Mouse (Mus musculus) left cerebral cortex, postnatal 4 days (tissue): ENCODE results near the gene Slc35e1. TPM values are rescaled to one million over a fixed set of nuclear protein-coding genes. Genes with fewer than 3 reads are reported as not detected.

ENCODE experiments used
- microRNA-seq: library from miRNA; unstranded; fragments of <30 nt; microRNA quantifications from one replicate; pipeline ENCODE4 v1.2.0, GENCODE M21; 2022
- total RNA-seq, 2 experiments: library from RNA; stranded (reverse); gene quantifications; 2 replicates each; pipeline ENCODE4 v1.2.3; 2021

Slc35e1 gene
- total RNA-seq, 2 experiments from 2014 or later = 35.2 to 39.2 TPM

Small RNA genes within 50 kb of the gene (microRNA-seq; reads per million reads assigned to microRNA genes)
- gene Gm28019 (not detected), gene Mir7068 (6.0 reads per million, percentile 15 among the genes with 10 or more reads in this experiment)

Other genes starting within 250 kb of the Slc35e1 start
- gene Gm10282, start 187.4 kb downstream of the Slc35e1 start, total RNA-seq = 10 to 100 TPM; 18.5 to 19.4 TPM
- 10 to 100 TPM; 13.1 to 15.1 TPM for gene Klf2, start 173.6 kb downstream of the Slc35e1 start, total RNA-seq
- gene Eps15l1, start 71.2 kb downstream of the Slc35e1 start, total RNA-seq = 10 to 100 TPM; 83.1 to 87.6 TPM
- 1 to 10 TPM in 1 of 2 experiments, under 1 TPM in 1; 0.74 to 1.1 TPM for gene Calr3, start 48.7 kb downstream of the Slc35e1 start, total RNA-seq
- gene 1700030K09Rik, start 48.7 kb downstream of the Slc35e1 start, total RNA-seq = 10 to 100 TPM; 14.1 to 15.5 TPM
- gene Cherp, start 17.4 kb downstream of the Slc35e1 start, total RNA-seq = 10 to 100 TPM; 75.6 to 85.4 TPM
- gene Med26, start 55.7 kb upstream of the Slc35e1 start, total RNA-seq = 10 to 100 TPM; 13.3 to 13.8 TPM
- gene Smim7, start 78.5 kb upstream of the Slc35e1 start, total RNA-seq = 100 to 1,000 TPM; 131 to 140 TPM
- gene Tmem38a, start 79.4 kb upstream of the Slc35e1 start, total RNA-seq = 10 to 100 TPM; 32.4 to 33.4 TPM
- gene Nwd1, start 154.1 kb upstream of the Slc35e1 start, total RNA-seq = 10 to 100 TPM; 21.6 to 23.4 TPM
- gene Sin3b, start 230.7 kb upstream of the Slc35e1 start, total RNA-seq = 100 to 1,000 TPM; 207 to 223 TPM